Mouse (Mus musculus): ENCODE measurements at regions not wholly inside any gene's neighbourhood (a gene's known extent, or its start where the extent isn't known, plus 50 kb on each side); places are given as distances from the start of the nearest gene placed in this dataset.

DNA sequence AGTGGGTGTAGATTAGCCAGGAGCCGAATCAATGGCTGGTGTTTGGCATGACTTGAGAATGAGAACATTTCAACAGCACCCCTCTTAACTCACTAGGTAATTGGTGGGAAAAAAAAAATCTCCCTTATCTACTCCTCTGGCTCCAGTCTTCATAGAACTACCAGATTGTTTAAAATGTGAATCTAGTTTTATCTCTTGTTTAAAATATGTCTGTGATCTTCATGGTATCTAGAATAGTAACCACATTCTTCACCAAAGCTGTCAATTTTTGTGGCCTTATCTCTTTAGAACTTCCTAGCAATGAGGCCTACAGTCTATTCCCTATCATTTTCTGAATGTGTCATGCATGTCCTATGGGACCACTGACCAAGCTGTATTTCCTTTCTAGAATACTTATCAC lies 134.4 kb upstream of the Atp2b1 start:
- TF ChIP-seq CTCF (IDR thresholded peaks at IDR 0.05; ENCODE audit: borderline replicate concordance, insufficient read depth, low read depth, low read length) (no peak), POLR2A (IDR thresholded peaks at IDR 0.05; ENCODE audit: borderline replicate concordance, insufficient read depth, low read length) (no peak)
- no peak for DNase-seq
- H3K27ac ChIP-seq (ENCODE audit: insufficient read depth, low read length), result no peak overlapping the region
- H3K4me1 ChIP-seq (ENCODE audit: control insufficient read depth, insufficient read depth, low read length), result peaks cover 4% of the 10 kb centered on the region
- H3K4me3 ChIP-seq (replicated peaks; ENCODE audit: insufficient read depth, low read depth, low read length), result no peak overlapping the region
- no peaks in the 10 kb centered on the region for H3K27me3 ChIP-seq (ENCODE audit: control insufficient read depth, insufficient read depth, low read length)
- 92% methylated on average over 1 of the region's 1 CpGs for WGBS

DNA sequence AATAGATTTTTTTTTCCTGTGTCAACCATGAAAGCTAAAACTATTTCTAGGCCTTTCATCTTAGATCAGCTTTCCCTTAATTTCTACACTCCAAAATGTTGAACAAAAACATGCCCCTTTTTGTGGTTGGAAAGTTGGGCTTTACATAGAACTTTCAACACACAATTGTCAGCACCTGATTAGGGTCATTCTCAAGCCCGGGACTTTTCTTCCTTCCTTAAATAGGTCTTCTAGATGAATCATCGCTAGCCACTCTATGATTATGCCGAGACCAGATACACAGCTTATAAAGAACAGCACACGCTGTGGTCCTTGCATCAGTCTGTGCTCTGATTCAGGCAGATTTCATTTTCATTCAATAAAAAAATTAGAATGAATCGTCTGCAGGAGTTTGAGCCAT lies 133.3 kb upstream of the Atp2b1 start:
- TF ChIP-seq POLR2A (IDR thresholded peaks at IDR 0.05; ENCODE audit: borderline replicate concordance, insufficient read depth, low read length), result no peak
- TF ChIP-seq CTCF (IDR thresholded peaks at IDR 0.05; ENCODE audit: borderline replicate concordance, insufficient read depth, low read depth, low read length), result no peak
- no peak overlapping the region for H3K4me3 ChIP-seq (replicated peaks; ENCODE audit: insufficient read depth, low read depth, low read length)
- DNase-seq, result no peak
- H3K4me1 ChIP-seq (ENCODE audit: control insufficient read depth, insufficient read depth, low read length), result no peaks in the 10 kb centered on the region
- 89% methylated on average over 5 of the region's 5 CpGs for WGBS
- H3K27me3 ChIP-seq (ENCODE audit: control insufficient read depth, insufficient read depth, low read length), result no peaks in the 10 kb centered on the region
- H3K27ac ChIP-seq (ENCODE audit: insufficient read depth, low read length), result no peak overlapping the region

DNA sequence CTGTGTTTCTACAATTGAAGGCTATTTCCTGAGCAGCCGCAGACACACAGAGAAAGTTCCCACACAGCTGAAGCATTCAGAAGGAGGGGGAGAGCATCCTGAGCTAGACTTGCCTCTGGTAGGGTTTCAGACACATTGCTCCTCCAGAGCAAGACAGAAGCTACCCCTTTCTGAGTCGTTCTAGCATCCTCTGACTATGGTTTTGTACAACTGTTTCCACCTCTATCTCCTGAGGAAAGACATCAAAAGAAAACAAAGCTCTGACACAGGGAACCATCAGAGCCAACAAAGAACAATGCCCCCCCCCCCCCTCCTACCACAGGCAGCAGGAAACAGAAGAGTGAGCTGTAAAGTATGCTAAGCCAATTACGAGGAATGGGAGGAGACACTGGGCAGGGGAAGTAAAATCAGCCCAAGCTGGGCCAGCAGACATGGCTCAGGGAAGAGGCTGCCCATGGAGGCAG lies 132.3 kb upstream of the Atp2b1 start:
- no peak overlapping the region for H3K4me3 ChIP-seq (replicated peaks; ENCODE audit: insufficient read depth, low read depth, low read length)
- H3K27ac ChIP-seq (ENCODE audit: insufficient read depth, low read length), result no peak overlapping the region
- TF ChIP-seq POLR2A (IDR thresholded peaks at IDR 0.05; ENCODE audit: borderline replicate concordance, insufficient read depth, low read length), result no peak
- no peak for TF ChIP-seq CTCF (IDR thresholded peaks at IDR 0.05; ENCODE audit: borderline replicate concordance, insufficient read depth, low read depth, low read length)
- no peaks in the 10 kb centered on the region for H3K27me3 ChIP-seq (ENCODE audit: control insufficient read depth, insufficient read depth, low read length)
- H3K4me1 ChIP-seq (ENCODE audit: control insufficient read depth, insufficient read depth, low read length), result no peaks in the 10 kb centered on the region
- WGBS, result 38% methylated on average over 3 of the region's 3 CpGs
- no peak for DNase-seq

DNA sequence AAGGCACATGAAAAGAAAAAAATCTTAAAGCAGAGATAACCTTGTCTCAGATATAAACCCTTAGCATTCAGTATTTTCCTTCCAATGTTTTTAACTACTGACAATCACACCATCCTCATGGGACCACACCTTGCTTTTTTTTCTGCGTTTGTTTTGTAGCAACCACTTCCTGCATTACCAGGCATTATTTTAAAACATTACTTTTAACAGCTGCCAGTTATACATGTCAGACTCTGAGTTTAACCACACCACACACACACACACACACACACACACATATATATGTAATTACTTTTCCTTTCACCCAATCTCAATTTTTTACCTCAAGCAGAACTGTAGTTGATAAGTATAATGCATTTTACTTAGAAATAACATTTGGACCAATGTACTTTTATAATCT lies 128.8 kb upstream of the Atp2b1 start:
- TF ChIP-seq POLR2A (IDR thresholded peaks at IDR 0.05; ENCODE audit: borderline replicate concordance, insufficient read depth, low read length) (no peak), CTCF (IDR thresholded peaks at IDR 0.05; ENCODE audit: borderline replicate concordance, insufficient read depth, low read depth, low read length) (no peak)
- Histone ChIP-seq H3K27ac (ENCODE audit: insufficient read depth, low read length) (no peak overlapping the region), H3K4me3 (replicated peaks; ENCODE audit: insufficient read depth, low read depth, low read length) (no peak overlapping the region), H3K4me1 (ENCODE audit: control insufficient read depth, insufficient read depth, low read length) (no peaks in the 10 kb centered on the region), H3K27me3 (ENCODE audit: control insufficient read depth, insufficient read depth, low read length) (no peaks in the 10 kb centered on the region)
- WGBS, result 85% methylated on average over 1 of the region's 1 CpGs
- no peak for DNase-seq

DNA sequence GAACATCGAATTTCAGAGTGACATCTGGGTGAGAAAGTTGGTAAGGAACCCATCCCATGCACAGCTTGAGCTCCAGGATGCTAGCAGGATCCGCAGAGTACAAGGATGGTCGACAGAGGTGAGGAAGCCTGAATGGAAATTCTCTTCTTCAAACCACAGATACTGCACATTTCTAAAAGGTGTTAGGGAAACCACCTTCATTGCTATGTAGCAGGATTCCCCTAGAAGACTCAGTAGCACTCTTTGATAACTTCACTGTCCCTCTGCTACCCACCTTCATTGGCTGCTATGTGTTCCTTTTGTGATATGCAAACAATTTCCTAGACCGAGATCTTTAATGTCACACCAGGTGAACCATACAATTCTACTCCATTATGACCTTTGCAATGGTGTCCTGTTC lies 128.1 kb upstream of the Atp2b1 start:
- no peak for TF ChIP-seq CTCF (IDR thresholded peaks at IDR 0.05; ENCODE audit: borderline replicate concordance, insufficient read depth, low read depth, low read length)
- TF ChIP-seq POLR2A (IDR thresholded peaks at IDR 0.05; ENCODE audit: borderline replicate concordance, insufficient read depth, low read length), result no peak
- Histone ChIP-seq H3K4me1 (ENCODE audit: control insufficient read depth, insufficient read depth, low read length) (no peaks in the 10 kb centered on the region), H3K27ac (ENCODE audit: insufficient read depth, low read length) (no peak overlapping the region), H3K27me3 (ENCODE audit: control insufficient read depth, insufficient read depth, low read length) (no peaks in the 10 kb centered on the region), H3K4me3 (replicated peaks; ENCODE audit: insufficient read depth, low read depth, low read length) (no peak overlapping the region)
- 71% methylated on average over 4 of the region's 4 CpGs for WGBS
- no peak for DNase-seq

DNA sequence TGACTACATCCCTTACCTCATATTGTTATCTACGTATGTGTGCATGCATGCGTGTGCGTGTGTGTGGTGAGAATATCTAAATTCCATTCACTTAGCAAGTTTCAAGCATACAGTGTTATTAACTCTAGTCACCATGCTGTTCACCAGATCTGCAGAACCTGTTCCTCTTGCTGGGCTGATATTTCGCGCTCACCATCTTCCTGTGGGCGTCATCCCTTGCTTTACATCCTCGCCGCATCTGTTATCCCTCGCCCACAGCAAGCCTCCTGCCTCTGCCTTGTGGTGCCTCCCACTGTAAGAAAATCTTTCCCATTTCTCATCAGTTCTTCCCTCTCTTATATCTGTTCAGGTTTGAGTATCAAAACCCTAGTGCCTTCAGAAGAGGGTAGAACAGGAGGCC lies 124.4 kb upstream of the Atp2b1 start:
- WGBS, result 97% methylated on average over 9 of the region's 9 CpGs
- H3K27ac ChIP-seq (ENCODE audit: insufficient read depth, low read length), result no peak overlapping the region
- no peak for DNase-seq

DNA sequence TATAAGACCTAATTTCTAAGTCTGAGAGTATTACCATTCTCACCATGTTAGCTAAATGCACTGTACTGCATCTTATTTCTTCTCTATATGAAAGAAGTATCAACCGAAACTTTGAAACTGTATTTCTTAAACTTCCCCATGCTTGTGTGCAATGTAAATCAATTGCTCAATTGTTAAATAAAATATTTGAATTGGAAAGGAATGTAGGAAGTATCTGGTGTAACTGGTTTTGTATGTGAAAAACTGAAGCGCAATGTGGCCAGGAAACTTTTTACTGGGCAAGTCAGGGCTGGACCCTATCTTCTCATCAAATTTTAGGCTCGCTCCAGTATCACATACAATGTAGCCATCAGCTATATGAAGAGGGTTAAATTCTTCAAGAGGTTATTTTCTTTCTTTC lies 123.8 kb upstream of the Atp2b1 start:
- Histone ChIP-seq H3K27me3 (ENCODE audit: control insufficient read depth, insufficient read depth, low read length) (no peaks in the 10 kb centered on the region), H3K4me3 (replicated peaks; ENCODE audit: insufficient read depth, low read depth, low read length) (no peak overlapping the region), H3K4me1 (ENCODE audit: control insufficient read depth, insufficient read depth, low read length) (no peaks in the 10 kb centered on the region), H3K27ac (ENCODE audit: insufficient read depth, low read length) (no peak overlapping the region)
- no peak for DNase-seq
- TF ChIP-seq CTCF (IDR thresholded peaks at IDR 0.05; ENCODE audit: borderline replicate concordance, insufficient read depth, low read depth, low read length), result no peak
- TF ChIP-seq POLR2A (IDR thresholded peaks at IDR 0.05; ENCODE audit: borderline replicate concordance, insufficient read depth, low read length), result no peak
- WGBS, result 99% methylated on average over 3 of the region's 3 CpGs

More for the DNA sequence above, 124.4 kb upstream of the Atp2b1 start:
- Histone ChIP-seq H3K4me1 (ENCODE audit: control insufficient read depth, insufficient read depth, low read length) (no peaks in the 10 kb centered on the region), H3K4me3 (replicated peaks; ENCODE audit: insufficient read depth, low read depth, low read length) (no peak overlapping the region), H3K27me3 (ENCODE audit: control insufficient read depth, insufficient read depth, low read length) (no peaks in the 10 kb centered on the region)
- TF ChIP-seq CTCF (IDR thresholded peaks at IDR 0.05; ENCODE audit: borderline replicate concordance, insufficient read depth, low read depth, low read length) (no peak), POLR2A (IDR thresholded peaks at IDR 0.05; ENCODE audit: borderline replicate concordance, insufficient read depth, low read length) (no peak)

DNA sequence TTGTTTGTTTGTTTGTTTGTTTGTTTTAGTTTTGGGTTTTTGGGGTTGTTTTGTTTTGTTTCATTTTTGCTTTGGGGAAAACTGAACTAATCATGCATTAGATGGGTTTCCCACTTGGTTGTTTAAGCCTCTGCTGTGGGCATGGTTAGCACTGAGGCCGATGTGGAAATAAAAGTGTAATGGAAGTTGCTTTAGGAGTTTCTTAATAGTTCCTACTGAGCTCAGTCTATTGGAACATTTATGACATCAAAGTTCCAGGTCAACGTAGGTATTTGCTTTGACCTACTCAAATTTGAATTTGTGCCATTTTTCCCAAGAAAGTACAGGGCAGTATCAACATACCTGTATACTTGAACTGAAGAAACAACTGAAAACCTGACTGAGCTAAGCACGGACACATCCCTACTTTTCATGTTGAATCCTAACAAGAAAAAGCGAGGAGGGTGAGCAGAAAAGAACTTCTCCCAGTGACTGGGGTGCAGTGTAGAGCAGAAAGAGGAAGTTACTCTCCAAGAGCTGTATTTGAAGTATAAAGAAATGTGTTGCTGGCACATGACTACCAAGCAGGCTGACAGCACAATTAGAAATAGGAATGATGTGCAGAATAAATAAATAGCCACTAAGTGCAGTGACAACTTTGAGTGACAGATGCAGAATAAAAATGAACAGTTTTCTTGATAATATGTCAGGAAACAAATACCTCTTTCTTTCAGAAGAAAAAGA lies 122.0 kb upstream of the Atp2b1 start:
- no peaks in the 10 kb centered on the region for H3K27me3 ChIP-seq (ENCODE audit: control insufficient read depth, insufficient read depth, low read length)
- TF ChIP-seq CTCF (IDR thresholded peaks at IDR 0.05; ENCODE audit: borderline replicate concordance, insufficient read depth, low read depth, low read length) (no peak), POLR2A (IDR thresholded peaks at IDR 0.05; ENCODE audit: borderline replicate concordance, insufficient read depth, low read length) (no peak)
- 87% methylated on average over 4 of the region's 4 CpGs for WGBS
- no peak overlapping the region for H3K27ac ChIP-seq (ENCODE audit: insufficient read depth, low read length)
- H3K4me3 ChIP-seq (replicated peaks; ENCODE audit: insufficient read depth, low read depth, low read length), result no peak overlapping the region
- DNase-seq, result no peak
- no peaks in the 10 kb centered on the region for H3K4me1 ChIP-seq (ENCODE audit: control insufficient read depth, insufficient read depth, low read length)

Data from cerebellum, adult 2 months (tissue).